Mouse (Mus musculus) MEL-GATA-1-ER (cell line): ENCODE data around the gene Olig1.
"Not testable (repeated sequence)": the region's sequence is repeated elsewhere in the genome, so short reads cannot be mapped to it uniquely, and the experiment has no call there.

Source experiments
- DNase-seq: peaks from one replicate; pipeline ENCODE4 v3.0.0-alpha.2; 2012; ENCODE audit warnings: low read depth; ENCODE audit errors: extremely low read depth

Olig1 gene

DNA sequence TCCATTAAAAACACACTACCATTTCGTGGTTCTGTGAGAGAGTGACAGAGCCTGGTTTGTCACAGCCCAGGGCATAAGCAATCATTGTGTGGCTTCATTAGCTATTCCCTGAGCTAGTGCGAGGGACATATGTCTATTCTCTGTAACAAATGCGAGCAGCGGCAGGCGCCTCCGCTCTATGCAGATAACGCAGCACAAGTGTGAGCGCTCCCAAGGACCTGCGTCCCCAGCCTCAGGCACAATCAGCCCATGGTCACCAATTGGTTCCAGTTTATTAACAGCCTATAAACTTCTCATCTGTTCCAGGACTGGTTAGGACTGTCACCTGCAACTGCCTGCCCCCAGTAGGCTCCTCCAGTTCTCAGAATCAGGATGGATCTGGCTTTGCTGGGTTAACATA, 23.3 kb upstream of the Olig1 start:
- no peak for DNase-seq

DNA sequence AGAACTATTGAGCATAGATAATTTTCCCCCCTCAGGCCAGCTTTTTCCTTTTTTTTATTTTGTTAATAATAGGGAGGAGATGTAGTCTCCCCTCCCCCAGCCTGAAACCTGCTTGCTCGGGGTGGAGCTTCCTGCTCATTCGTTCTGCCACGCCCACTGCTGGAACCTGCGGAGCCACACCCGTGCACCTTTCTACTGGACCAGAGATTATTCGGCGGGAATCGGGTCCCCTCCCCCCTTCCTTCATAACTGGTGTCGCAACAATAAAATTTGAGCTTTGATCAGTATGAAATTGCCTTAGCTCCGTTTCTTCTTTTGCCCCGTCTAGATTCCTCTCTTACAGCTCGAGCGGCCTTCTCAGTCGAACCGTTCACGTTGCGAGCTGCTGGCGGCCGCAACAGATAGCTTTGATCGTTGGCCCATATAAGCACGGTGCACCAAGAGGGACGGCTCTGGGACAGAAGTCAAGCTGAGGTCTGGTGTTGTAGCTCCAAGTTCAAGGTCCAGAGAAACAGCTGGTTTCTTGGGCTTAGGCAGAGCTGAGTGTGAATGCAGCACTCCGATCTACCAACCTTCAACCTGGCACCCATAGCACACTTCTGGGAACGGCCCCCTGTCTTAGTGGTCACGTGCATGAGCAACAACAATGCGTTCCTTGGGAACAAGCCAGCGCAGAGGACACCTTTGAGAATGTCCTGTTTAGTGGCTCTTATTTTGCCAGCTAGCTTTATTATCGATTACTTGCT, 14.0 kb upstream of the Olig1 start:
- DNase-seq, result not testable (repeated sequence)

DNA sequence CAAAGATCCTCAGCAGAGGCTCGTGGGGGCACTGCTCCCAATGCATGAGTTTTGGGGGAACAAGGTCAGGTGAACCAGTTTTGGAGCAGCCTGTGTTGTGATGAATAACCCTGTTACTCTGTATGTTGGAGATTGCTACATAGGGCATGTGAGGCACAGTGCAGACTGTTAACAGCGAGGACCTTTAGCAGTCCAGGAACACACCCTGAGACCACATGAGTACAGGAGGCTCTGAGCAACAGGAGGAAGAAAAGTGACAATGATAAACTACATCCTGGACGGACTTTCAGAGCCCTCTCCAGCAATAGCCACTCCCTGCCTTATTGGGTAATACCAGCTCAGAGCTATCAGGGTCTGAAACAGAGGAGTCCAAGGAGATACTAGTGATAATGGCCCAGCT, 10.6 kb upstream of the Olig1 start:
- DNase-seq, result no peak

DNA sequence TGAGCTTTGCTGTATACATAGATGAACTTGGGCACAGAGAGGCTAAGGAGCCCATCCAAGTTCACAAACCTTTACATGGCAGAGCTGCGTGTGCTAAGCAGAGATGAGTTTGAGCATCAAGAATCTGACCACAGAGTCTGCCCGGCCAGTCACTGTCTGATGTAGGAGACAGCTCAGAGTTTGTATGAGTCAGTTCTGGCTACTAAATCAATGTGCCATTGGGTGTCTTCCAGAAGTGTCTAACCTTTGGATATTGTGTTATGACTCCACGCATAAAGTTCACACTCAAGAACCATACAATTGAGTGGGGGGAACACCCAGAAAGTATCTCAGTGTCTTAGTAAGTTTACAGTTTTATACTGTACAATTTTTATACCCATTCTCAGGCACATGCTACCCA, 8.7 kb upstream of the Olig1 start:
- DNase-seq, result no peak

DNA sequence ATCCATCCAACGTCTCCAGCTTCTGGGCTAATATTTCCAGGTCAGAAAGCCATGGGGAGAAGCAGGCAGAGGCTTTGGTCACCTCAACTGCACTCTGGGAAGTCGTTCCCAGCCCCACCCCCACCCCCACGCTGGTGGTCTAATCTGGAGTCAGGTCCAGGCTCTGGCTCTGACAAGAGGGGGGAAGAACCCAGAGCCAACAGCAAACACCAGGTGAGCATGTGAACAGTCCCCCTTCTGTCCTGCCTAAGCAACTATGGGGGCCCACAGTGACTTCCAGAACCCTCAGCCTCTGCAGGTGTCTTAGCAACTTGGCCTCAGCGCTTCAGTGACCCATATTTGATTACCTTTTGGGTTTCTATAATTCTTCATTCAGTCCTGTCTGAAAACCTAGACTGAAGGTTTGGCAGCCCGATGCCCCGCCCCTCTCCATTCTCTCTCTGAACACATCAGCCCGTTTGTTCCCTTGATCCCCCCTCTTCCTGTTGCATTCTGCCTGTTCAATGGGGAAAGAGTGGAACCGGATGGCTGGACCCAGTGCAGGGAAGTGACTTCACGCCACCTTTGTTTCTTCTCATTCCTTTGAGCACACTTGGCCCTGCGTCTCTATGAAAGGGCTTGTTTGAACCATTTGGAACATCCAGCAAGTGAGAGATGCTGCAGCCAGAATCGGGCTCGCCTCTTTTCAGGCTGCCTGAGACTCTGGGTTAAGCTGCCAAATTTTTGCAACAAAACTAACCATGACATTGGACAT, 6.9 kb upstream of the Olig1 start:
- no peak for DNase-seq

DNA sequence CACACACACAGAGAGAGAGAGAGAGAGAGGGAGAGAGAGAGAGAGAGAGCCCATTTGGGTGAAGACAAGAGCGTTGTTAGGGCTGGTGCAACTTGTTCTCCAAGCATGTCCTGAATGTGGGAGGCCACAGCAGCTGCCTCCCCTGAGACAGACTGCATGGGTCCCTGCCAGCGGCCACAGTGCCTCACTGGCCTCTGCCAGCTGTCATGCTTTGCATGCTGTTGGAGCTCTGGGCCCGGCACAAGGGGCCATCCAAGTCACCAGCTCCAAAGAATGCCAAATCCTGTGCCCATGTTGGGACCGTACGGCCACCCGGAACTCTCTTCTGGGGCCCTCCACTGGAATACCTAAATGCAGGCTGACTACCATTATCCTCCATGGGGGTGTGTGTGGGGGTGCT, 3.6 kb upstream of the Olig1 start:
- no peak for DNase-seq

DNA sequence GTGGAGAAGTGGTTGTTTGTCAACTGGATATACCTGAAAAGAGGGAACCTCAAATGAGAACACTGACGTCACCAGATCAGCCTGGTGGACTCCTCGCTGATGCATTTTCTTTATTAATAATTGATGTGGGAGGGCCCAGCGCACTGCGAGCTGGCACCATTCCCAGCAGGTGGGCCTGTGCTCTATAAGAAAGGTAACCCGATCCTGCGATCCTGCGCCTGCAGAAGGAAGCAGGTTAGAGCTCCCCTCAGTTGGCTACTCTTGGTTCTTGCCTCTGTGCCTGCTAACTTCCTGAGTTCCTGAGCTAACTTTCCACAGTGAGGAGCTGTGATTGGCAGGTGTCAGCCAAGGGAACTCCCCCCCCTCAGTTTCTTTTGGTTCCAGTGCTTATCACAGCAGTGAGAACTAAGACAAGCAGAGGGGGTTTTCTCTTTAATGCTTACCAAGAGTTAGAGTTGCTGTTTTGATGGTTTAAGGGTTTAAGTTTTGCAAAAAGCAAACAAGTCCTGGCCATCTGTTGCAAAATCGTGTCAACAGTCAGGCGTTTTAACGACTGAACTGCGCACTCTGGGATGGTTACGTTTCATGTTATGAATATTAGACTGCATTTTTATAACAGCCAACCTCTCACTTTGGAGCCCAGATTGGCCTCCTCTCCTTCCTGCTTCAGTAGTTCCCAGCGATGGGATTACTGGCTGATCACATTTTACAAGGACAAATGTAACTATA, 684 bp upstream of the Olig1 start:
- no peak for DNase-seq

DNA sequence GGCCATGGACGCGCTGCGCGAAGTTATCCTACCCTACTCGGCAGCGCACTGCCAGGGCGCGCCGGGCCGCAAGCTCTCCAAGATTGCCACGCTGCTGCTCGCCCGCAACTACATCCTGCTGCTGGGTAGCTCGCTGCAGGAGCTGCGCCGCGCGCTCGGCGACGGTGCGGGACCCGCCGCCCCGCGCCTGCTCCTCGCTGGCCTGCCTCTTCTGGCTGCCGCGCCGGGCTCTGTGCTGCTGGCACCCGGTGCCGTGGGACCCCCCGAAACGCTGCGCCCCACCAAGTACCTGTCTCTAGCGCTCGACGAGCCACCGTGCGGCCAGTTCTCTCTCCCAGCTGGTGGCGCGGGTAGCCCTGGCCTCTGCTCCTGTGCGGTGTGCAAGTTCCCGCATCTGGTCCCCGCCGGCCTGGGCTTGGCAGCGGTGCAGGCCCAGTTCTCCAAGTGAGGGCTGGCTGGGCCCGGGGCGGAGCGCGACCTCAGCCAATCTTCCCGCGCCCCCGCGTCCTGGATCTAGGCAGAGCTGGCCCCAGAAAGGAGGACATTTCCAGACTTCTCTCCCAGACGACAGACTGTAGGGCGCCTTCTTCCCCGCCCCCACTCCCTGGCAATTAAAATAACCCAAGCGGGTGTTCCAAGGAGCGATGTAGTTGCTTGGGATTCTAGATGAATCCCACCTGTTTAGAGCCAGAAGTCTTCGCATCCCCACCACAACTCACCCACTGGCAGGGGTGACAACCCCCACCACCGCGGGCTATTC, 820 bp downstream of the Olig1 start:
- no peak for DNase-seq

DNA sequence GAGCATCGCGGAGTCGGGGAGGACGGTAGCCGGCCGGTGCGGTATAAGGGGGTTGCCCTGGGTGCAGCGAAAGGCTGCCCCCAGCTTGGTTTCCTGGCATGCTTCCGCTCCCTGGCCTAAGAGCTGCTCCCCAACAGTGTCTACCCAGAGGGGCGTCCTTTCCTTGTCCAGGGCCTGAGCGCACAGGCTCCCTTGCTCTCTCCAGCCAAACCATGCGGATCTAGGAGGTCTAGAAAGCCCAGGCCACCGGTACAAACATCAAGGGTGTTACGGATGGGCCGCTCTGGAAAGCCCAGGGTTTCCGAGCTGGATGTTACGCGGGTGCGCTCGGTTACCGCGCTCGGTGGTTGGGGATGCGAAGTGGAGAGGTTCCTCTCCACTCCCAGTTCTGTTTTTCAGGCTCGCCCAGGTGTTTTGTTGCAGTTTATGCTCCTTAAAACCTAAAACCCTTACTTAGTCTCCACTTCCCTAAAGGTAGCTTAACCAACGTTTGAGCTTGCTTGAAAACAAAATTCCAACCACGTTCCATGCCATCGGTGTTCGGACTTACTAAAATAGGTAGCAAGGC, 1.5 kb downstream of the Olig1 start:
- DNase-seq, result no peak

DNA sequence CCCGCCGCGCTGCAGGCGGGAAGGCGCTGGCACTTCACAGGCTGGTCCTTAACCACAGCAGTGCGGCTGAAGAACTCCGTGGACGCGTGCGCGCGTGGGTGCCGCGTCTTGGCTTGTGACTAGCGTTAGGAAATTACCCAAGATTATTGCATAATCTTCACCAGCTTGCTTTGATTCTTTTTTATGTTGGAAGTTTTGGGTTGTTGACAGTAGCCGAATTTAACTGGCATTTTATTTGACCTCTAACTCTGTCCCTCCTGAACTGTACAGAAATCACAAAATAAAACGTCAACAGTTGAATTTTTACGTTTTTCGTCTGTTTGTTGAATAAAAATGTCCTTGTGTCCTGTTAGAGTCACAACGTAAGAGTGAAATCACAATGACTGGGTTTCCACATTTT, 2.1 kb downstream of the Olig1 start:
- no peak for DNase-seq

DNA sequence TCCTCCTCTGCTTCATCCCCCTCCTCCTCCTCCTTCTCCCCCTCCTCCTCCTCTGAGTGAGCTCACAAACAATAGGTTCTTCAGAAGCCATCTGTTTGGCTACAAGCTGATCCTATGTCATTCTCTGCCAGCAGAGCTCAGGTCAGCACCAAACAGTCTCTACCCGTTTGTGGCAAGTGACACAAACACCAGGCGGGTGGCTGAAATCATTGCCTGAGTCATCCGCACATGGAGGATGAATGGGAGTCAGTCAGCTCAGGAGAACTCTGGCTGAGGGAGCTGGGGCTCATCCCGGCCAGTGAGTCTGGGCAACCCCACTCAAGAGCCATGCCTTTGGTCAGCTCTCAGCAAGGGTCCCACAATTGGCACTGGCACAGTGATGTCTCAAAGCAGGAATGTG, 10.9 kb downstream of the Olig1 start:
- no peak for DNase-seq

DNA sequence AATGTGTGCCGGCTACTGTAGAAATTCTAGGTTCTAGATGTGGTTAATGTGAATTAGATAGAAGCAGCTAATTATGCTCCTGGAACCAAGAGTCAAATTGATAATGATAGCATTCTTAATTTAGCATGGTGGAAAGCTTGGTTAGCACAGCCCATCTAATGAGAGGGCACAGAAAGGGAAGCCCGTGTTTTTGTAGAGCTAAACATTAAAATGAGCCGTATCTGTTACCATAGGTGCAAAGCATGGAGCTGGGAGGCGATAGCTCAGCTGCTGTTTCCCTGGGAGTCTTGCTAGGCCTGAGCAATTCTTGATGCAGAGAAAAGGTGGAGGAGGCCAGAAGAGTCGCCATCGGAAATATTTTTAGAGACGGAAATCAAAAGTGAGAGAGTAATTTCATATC, 22.5 kb downstream of the Olig1 start:
- DNase-seq, result no peak

DNA sequence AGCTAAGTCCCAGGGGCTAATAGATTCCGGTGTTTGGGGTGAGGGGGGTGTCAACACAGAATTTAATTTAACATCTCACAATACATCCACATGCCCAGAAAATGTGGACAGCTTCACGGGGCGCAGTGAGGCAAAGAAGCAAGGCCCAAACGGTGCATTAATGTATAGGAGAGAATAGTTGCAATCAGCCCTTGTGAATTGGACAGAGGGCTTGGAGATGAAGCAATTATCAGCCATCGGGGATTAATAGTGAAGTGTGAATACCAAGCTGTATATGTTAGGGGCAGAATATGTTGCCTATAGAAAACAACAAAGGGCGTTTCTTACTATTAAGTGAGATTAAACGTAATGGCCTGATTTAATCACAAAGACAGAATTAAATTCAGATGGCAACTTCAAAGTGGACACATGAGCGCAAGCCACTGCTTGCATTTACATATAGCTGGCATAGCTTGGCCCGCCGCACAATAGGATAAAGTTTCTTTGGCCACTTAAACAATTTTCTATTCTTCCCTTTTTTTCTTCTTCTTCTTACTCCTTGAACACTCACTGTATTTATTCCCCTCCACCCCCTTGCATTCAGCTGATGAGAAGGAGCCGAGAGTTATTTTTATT, 23.3 kb downstream of the Olig1 start:
- no peak for DNase-seq

DNA sequence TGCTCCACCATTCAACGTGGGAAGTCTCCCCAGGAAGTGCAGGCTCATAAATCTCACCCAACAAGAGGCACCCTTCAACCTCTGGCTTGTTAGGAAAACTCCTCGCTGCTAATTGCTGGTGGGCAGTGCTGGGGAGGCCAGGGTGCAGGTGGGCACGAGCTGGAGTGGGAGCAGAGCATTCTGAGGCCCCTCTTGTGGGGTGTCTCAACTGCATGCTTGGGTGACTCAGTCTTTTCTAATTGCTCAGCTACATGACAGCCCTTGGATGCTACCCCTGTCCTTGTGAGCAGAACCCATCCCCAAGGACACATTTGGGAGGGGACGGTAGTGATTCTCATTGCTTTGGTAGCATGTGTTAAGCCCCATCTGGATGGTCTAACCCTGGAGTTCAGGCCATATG, 28.2 kb downstream of the Olig1 start:
- no peak for DNase-seq

DNA sequence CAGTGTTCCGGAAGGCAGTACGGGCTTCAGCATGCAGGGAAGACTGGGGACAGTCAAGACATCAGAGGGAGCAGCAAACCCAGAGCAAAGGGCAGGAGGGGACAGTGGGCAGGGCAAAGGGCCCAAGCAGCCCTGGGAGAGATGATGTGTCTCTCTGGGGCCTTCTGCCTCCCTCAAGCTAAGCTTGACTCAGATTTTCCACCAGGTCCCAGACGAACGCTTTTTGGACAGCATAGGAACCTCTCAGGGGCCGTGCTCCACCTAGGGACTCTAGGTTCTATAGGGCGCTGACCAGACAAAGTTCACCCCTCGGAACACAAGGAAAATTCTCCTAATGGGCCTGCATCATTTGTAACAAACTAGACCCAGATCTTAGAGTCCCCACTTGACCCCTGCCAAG, 29.8 kb downstream of the Olig1 start:
- no peak for DNase-seq

DNA sequence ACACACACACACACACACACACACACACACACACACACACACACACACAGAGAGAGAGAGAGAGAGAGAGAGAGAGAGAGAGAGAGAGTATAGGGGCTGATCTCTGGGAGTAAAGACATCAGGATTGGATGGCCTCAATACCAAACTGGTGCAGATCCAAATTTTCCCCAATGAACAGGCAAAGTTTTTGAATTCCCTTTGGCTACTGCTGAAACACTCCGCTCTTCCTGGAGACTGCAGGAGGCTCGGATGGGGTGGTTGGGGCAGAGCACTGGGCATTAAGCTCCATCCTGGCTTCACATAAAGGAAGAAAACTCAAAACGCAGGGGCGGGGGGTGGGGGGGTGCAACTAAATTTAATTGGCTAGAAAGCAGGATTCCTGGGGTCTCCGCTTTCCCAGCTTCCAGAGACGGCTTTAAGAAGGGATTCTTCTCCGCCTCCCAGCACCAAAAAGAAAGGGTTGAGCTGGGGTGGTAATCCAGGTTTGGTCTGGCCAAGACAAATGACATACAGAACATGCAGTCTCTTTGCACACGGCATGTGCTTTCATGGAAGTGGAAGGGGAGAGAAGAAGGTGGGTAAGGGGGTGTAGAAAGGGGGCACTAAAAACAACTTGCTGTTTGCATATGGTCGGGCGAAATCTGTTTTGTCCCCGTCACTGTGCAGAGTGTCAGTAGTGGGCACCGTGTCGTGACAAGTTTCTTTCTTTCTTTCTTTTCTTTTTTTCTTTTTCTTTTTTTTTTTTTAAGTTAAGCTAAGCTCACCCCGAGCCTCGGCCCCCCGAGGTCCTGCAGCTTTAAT, 31.3 kb downstream of the Olig1 start:
- no peak for DNase-seq

DNA sequence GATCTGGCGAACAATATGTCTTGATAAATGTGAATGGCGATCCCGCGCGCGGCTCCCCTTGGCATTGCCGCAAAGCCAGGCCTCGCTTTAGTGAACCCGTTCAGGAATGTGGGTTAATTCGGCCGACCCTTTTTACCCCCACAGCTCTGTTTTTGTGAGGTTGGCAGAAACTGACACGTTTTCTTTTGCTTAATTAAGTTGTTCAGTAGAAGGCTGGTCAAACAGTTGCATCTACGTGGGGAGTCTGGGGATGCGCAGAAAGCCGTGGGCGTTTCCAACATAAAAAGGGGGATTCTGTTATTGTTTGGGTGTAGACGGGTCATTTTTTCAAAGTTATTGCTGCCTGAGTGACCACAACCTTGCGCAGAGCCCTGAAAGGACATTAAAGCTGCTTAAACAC, 31.9 kb downstream of the Olig1 start:
- DNase-seq, result no peak

DNA sequence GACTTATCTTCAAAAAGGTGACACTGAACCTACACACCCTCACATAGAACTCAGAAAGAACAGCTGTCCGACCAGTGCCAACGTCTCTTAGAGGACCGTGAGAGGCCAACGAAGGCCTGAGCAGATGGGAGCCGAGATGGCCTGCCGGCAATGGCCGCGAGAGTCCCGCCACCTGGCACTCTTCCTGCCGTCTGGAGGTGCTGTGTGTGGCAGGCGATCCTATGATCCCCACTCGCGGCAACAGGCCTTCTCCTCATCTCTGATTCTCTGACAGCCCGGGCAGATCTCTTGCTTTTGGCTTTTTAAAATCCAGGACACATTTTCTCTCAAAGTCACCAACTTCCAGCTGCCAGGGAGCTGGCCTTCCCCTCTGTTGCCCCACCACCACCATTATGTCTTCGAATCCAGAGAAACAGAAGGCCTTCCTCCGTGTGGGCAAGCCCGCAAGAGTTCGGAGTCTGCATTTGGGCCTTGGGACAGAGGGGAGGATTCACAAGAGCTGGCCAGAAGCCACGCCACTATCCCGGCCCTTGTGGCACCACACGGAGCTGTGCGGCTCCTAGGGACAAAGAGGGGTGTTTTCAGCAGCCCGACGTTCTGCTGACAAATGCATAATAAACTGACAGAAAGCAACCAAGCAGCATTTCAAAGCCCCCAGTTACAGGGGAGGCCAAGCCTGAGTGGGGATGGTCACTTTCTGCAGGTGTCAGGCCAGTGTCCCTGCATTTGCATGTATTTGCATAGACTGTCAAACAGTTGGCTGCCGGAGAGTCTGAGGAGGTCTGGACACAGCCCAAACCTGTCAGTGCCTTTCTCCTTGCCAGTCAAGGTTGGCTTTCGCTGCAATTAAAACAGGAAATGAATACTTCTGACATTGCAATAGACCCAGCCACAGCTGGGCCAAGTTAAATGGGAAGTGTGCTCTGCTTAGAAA, 34.5 kb downstream of the Olig1 start:
- DNase-seq, result no peak

DNA sequence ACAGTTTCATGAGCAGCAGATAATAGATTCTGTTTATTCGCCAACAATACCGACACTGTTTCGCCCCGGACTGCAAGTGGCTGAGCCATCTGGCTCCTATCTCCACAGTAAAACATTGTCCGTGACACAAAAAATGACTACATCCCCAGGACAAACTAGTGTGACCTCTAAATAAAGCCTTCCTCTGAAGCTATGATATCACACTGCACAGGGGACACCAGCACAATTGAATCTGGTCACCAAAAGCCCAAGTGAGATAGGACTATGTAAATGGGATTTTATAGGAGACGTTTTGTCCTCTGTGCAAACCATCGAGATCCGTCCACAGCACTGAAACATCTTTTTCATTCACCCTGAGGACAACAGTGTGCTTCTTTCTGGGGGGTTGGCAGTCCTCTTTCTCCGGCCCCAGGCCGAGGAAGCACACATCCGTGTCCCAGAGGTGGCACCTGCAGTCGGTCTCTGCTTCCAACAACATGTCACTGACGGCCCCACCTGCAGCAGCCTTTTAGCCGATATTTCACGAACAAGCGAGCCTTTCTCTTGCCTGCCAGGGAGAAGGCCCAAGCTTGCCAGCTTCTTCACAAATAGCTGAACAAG, 36.0 kb downstream of the Olig1 start:
- DNase-seq, result no peak
